Mouse (Mus musculus) heart, postnatal 0 days (tissue): ENCODE data around the gene Zfp704.

Experiments used
- CTCF ChIP-seq: IDR thresholded peaks from 2 replicates; pipeline ENCODE4 v1.5.1; 2016; ENCODE audit warnings: antibody characterized with exemption, control low read depth, low read depth
- EP300 ChIP-seq: IDR thresholded peaks from 2 replicates; pipeline ENCODE4 v1.6.1; 2016; ENCODE audit warnings: antibody characterized with exemption, low read depth

GRCm38 (mm10) chr3:9500725-9501124, 109.2 kb downstream of the Zfp704 start:
- no peak for TF ChIP-seq CTCF
- peak; percentile 51; the same call in 1 of the 2 replicates for TF ChIP-seq EP300
